In the genomic region with DNA sequence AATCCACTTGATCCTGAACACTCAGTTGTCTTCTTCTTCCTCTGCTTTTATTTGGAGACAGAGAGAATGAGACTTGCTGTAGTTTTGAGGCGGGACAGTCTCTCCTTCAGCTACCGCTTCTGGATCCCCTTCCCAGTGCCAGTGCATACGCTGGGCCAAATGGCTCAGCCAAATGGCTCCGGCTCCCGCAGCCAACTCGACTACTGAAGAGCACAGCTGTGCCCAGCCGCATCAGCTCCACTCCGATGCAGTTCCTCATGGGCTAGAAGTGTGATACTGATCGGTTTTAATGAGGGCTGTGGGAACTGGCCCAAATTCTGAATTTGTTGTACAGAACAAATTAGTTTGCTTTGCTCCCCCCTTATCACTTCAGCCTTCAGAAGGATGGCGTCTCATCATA, we compare ENCODE assay signal across 19 mouse cellular contexts. TPM values are rescaled to one million over a fixed set of nuclear protein-coding genes. Genes with fewer than 3 reads are reported as not detected.
DNase-seq lines count a peak whose midpoint lies in the region; ATAC-seq and TF ChIP-seq lines count a peak whose summit lies in the region.
"Had no signal": no experiment of that assay in that cellular context is flagged by ENCODE, and none has a peak within 500 bp of the region (broad histone marks: within the 10 kb centered on the region; RNA-seq: fewer than 3 reads in every experiment).

No protein-coding gene starts in this region.

- H3K27me3 ChIP-seq in lung, embryonic 14.5 days (ENCODE audit: insufficient read depth, low read length): no peaks in the 10 kb centered on the region
- no peaks in the 10 kb centered on the region for H3K27me3 ChIP-seq in forebrain, embryonic 16.5 days (replicated peaks; ENCODE audit: control insufficient read depth, insufficient read depth, low read length)
- H3K27me3 ChIP-seq in midbrain, embryonic 15.5 days (replicated peaks): no peaks in the 10 kb centered on the region
- H3K27me3 ChIP-seq: intestine, embryonic 15.5 days had no signal

- H3K4me1 ChIP-seq in lung, embryonic 14.5 days (ENCODE audit: insufficient read depth): no peaks in the 10 kb centered on the region
- H3K4me1 ChIP-seq in forebrain, embryonic 16.5 days (replicated peaks; ENCODE audit: control insufficient read depth, insufficient read depth, low read length): peaks cover 9% of the 10 kb centered on the region
- 0 out of 2 replicates have a peak, but pooled peaks cover 6% of the 10 kb centered on the region for H3K4me1 ChIP-seq in midbrain, embryonic 15.5 days
- H3K4me1 ChIP-seq: intestine, embryonic 15.5 days; limb, embryonic 12.5 days; megakaryocyte, embryonic 14.5 days had no signal

- no peak overlapping the region for H3K9ac ChIP-seq in lung, embryonic 14.5 days
- H3K9ac ChIP-seq in forebrain, embryonic 16.5 days (replicated peaks; ENCODE audit: low read depth, low read length): no peak overlapping the region
- no peak overlapping the region for H3K9ac ChIP-seq in midbrain, embryonic 15.5 days
- H3K9ac ChIP-seq: intestine, embryonic 15.5 days; limb, embryonic 12.5 days had no signal

- WGBS in lung, embryonic 14.5 days: 32% methylated on average over 10 of the region's 10 CpGs
- WGBS in forebrain, embryonic 16.5 days: 34% methylated on average over 10 of the region's 10 CpGs
- 57% methylated on average over 10 of the region's 10 CpGs for WGBS in midbrain, embryonic 15.5 days

- H3K27ac ChIP-seq in lung, embryonic 14.5 days (ENCODE audit: low read depth): no peak overlapping the region
- no peak overlapping the region; the same call in 1 of the 2 replicates for H3K27ac ChIP-seq in forebrain, embryonic 16.5 days (ENCODE audit: low read length)
- H3K27ac ChIP-seq in midbrain, embryonic 15.5 days: no peak overlapping the region
- H3K27ac ChIP-seq: intestine, embryonic 15.5 days; limb, embryonic 12.5 days had no signal

- no peak for DNase-seq in frontal cortex, postnatal 36 days (ENCODE audit: low spot score in 2 of 2)
- DNase-seq in lung, embryonic 14.5 days: peak; percentile 46
- no peak for DNase-seq in lung, postnatal 14 days
- DNase-seq: adrenal gland, postnatal 36 days; cerebellum, adult 18-20 months; embryo, embryonic 11 days; kidney, postnatal 14 days had no signal

- H3K9me3 ChIP-seq in lung, embryonic 14.5 days (ENCODE audit: low read depth, low read length): no peaks in the 10 kb centered on the region
- H3K9me3 ChIP-seq in forebrain, embryonic 16.5 days (ENCODE audit: control insufficient read depth, low read length): no peaks in the 10 kb centered on the region
- no peaks in the 10 kb centered on the region for H3K9me3 ChIP-seq in midbrain, embryonic 15.5 days
- H3K9me3 ChIP-seq: G1E; intestine, embryonic 15.5 days; limb, embryonic 12.5 days; megakaryocyte, embryonic 14.5 days had no signal

- peak; percentile 70 for ATAC-seq in frontal cortex, adult (ENCODE audit: low TSS enrichment)
- no peak for ATAC-seq in lung, embryonic 14.5 days (ENCODE audit: insufficient read depth)
- ATAC-seq in forebrain, embryonic 16.5 days: peak; percentile 89
- ATAC-seq in midbrain, embryonic 15.5 days (replicated peaks): peak; percentile 58; the same call in 1 of the 2 replicates
- no peak for ATAC-seq in megakaryocyte-erythroid progenitor cell, adult 5-6 weeks (replicated peaks; ENCODE audit: low FRiP score, low TSS enrichment, poor library complexity, severe bottlenecking)
- ATAC-seq: intestine, embryonic 15.5 days had no signal

- no peak overlapping the region for H3K4me2 ChIP-seq in lung, embryonic 14.5 days
- H3K4me2 ChIP-seq in forebrain, embryonic 16.5 days (ENCODE audit: low read length): no peak overlapping the region
- H3K4me2 ChIP-seq in midbrain, embryonic 15.5 days: no peak overlapping the region
- H3K4me2 ChIP-seq: intestine, embryonic 15.5 days; limb, embryonic 12.5 days had no signal

- no peak for TF ChIP-seq CTCF in lung, embryonic 14.5 days (IDR thresholded peaks at IDR 0.05; ENCODE audit: low read depth)

- no peak overlapping the region for H3K4me3 ChIP-seq in lung, embryonic 14.5 days (ENCODE audit: low read depth, low read length)
- no peak overlapping the region for H3K4me3 ChIP-seq in forebrain, embryonic 16.5 days (replicated peaks; ENCODE audit: low read length)
- H3K4me3 ChIP-seq in midbrain, embryonic 15.5 days: no peak overlapping the region
- H3K4me3 ChIP-seq: erythroblast, embryonic 14.5 days; intestine, embryonic 15.5 days; limb, embryonic 12.5 days; megakaryocyte, embryonic 14.5 days had no signal

- H3K36me3 ChIP-seq in lung, embryonic 14.5 days (ENCODE audit: insufficient read depth): no peaks in the 10 kb centered on the region
- H3K36me3 ChIP-seq in forebrain, embryonic 16.5 days (ENCODE audit: control insufficient read depth, insufficient read depth): no peaks in the 10 kb centered on the region
- no peaks in the 10 kb centered on the region for H3K36me3 ChIP-seq in midbrain, embryonic 15.5 days (replicated peaks)
- H3K36me3 ChIP-seq: G1E; intestine, embryonic 15.5 days; limb, embryonic 12.5 days had no signal

RNA-seq across cellular contexts. Expression of gene Pdyn, which starts 12.7 kb away (rescaled TPM):
- not detected in 2 replicates for polyA plus RNA-seq in lung, embryonic 14.5 days (2014; fragmentation: Nextera tagmentation; extraction: Ambion mirVana)
- 4.7 and 9.2 TPM in 2 replicates for polyA plus RNA-seq in forebrain, embryonic 16.5 days (2015; fragmentation: Nextera tagmentation; extraction: Ambion mirVana)
- 14.0 and 14.6 TPM in 2 replicates for polyA plus RNA-seq in midbrain, embryonic 15.5 days (2015; fragmentation: Nextera tagmentation; extraction: Ambion mirVana)
- total RNA-seq in megakaryocyte-erythroid progenitor cell, adult 5-6 weeks (2014; fragmentation: Nextera tagmentation): not detected in 2 replicates
- total RNA-seq in megakaryocyte-erythroid progenitor cell, adult 5-6 weeks (2017): not detected in 2 replicates
- total RNA-seq: G1E had no signal
- polyA plus RNA-seq: C2C12; erythroblast, embryonic 14.5 days; G1E; gonadal fat pad, adult 2 months; liver, embryonic 16.5 days had no signal

Comparison
In these comparisons a context has a peak if more than half of its experiments do, and no peak if none do; other contexts are left out.
1. ATAC-seq: peak in frontal cortex, adult (single experiment), forebrain, embryonic 16.5 days (single experiment) and midbrain, embryonic 15.5 days (single experiment); none in lung, embryonic 14.5 days (single experiment) and megakaryocyte-erythroid progenitor cell, adult 5-6 weeks (single experiment).